Mouse (Mus musculus): ENCODE results near the gene Gamt. TPM values are rescaled to one million over a fixed set of nuclear protein-coding genes. Genes with fewer than 3 reads are reported as not detected.
"Not testable (repeated sequence)": the region's sequence is repeated elsewhere in the genome, so short reads cannot be mapped to it uniquely, and the experiment has no call there.

Gene Gamt
- polyA plus RNA-seq, 1 experiment from 2014 or later, result 50.0 TPM

DNA sequence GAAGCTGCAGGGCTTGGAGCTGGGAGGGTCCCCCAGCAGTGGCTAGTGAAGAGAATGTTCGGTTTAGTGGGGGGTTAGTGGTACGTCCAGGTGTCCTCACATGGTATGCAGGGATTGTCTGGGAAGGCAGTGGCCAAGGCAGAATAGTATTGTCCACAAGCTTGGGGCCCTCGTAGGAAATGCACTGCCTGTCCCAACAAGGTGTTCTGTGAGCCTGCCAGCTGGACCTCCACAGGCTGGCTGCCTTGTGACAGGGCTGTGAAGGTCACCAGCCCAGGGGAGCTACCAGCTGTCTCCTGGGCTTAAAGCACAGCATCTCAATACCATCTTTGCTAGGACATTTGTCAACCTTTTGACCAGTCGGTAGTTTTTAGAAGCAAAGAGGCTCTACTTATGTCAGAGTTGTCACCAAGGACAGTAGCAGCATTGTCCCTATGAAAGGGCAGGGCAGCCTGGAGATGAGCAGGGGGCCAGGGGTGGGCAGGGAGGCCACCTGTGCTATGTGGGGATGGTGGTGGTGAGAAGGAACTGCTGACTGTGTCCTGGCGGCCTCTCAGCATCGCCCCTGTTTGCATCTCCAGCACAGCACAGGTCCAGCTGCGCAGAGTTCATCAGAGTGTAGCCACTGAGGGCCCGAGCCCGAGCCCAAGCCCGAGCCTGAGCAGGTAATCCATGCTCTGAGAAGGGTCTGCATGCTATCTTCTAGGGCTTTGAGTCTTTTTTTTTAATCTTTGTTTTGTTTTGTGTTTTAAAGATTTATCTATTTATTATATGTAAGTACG is 8.1 kb downstream of the Gamt start:
- Histone ChIP-seq H3K9me3 (replicated peaks) (no peaks in the 10 kb centered on the region), H3K9ac (no peak overlapping the region), H3K4me2 (no peak overlapping the region), H3K36me3 (peaks cover 63% of the 10 kb centered on the region), H3K4me1 (peaks cover 34% of the 10 kb centered on the region), H3K4me3 (no peak overlapping the region), H3K27me3 (replicated peaks) (no peaks in the 10 kb centered on the region), H3K27ac (no peak overlapping the region)
- no peak for ATAC-seq
- WGBS (ENCODE audit: insufficient replicate concordance), result 85% methylated on average over 11 of the region's 11 CpGs

DNA sequence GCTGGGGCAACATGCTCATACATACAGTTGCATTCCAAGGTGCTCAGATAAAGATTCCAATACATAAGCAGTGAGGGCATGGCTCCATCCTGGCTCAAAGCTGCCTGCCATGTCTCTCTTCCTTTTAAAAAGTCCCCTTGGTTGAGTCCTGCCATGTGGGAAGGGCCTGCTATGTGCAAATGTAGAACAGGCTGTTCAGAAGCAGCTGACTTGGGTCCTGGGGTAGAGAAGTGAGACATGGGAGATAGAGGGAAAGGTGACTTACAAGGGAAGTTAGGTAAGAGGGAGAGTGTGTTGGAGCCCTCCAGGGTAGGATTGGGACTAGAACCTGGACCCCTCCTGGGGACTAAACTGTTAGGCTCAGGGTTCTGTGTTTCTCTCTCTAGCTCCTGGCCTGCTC is 8.8 kb downstream of the Gamt start:
- H3K36me3 ChIP-seq, result peaks cover 58% of the 10 kb centered on the region
- H3K27ac ChIP-seq, result no peak overlapping the region
- H3K9me3 ChIP-seq (replicated peaks), result no peaks in the 10 kb centered on the region
- H3K4me1 ChIP-seq, result peaks cover 38% of the 10 kb centered on the region
- no peak for ATAC-seq
- H3K4me2 ChIP-seq, result no peak overlapping the region
- no peaks in the 10 kb centered on the region for H3K27me3 ChIP-seq (replicated peaks)
- H3K4me3 ChIP-seq, result no peak overlapping the region
- H3K9ac ChIP-seq, result no peak overlapping the region

DNA sequence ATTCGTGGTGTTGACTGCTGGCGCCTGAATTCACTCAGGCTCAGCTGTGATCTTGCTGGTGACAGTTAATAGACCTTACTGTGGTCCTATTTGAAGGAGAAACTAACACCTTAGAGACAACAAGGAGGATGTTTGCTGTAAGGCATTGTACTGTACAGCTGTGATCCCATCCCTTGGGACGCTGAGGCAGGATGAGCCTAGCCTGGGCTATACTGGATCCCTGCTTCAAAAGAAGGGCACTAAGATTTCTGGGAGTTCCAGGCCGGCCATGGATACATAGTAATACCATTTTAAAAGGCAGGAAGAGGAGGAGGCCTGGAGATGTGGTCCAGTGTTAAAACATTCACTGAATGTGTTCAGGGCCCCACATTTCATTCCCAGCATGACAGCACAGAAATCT is 10.2 kb downstream of the Gamt start:
- Histone ChIP-seq H3K4me2 (peak overlapping the region; percentile 87), H3K9ac (peak overlapping the region; percentile 92), H3K36me3 (peaks cover 43% of the 10 kb centered on the region), H3K9me3 (replicated peaks) (no peaks in the 10 kb centered on the region), H3K27me3 (replicated peaks) (no peaks in the 10 kb centered on the region), H3K4me3 (peak overlapping the region; percentile 93), H3K4me1 (peaks cover 48% of the 10 kb centered on the region), H3K27ac (peak overlapping the region; percentile 91; the same call in 1 of the 2 replicates)
- 81% methylated on average over 4 of the region's 4 CpGs for WGBS (ENCODE audit: insufficient replicate concordance)
- ATAC-seq, result no peak

DNA sequence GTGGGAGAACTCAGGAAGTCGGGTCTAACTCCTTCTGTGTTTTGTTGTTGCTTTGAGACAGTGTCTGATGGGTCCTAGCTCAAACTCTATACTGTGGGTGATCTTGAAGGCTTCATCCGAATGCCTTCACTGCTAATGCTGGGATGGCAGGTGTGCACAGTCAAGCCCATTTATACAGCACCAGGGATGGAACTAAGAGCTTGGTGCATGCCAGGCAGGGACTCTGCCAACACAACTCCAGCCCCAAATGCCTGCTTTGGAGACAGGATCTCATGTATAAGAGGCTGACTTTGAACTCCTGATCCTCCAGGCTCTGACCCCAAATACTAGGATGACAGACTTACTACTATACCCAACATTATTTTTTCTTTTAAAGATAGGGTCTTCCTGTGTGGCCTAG is 10.8 kb downstream of the Gamt start:
- 27% methylated on average over 2 of the region's 2 CpGs for WGBS (ENCODE audit: insufficient replicate concordance)
- peak overlapping the region; percentile 91 for H3K27ac ChIP-seq

DNA sequence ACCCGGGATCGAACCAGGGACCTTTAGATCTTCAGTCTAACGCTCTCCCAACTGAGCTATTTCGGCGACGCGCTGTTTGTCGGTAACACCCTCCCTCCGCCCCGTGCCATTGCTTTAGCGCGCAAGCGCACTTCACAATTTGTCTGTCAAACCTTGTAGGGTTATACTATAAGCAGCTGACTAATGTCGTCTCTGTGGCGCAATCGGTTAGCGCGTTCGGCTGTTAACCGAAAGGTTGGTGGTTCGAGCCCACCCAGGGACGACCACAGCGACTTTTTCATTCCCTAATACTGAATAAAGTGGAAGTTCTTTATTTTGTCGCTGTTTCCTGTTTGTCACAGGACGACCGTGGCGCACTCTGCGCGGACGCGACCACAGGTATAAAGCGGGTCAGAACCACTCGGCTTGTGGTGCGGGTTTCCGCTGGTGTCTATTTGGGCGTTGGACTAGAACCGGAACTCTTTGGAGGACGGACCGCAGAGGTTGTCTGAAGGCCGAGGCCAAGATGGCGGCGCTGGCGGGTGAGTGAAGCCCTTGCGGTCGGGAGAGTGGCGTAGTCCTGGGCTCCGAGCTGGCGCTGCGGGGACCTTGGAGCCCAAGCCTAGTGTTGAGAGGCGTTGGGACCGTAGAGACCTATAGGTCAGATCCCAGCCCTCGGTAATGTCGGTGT is 11.7 kb downstream of the Gamt start, which contains the start of gene Ndufs7:
Ndufs7 (plus strand) TSS at position 151 of the 670 bp plus-strand sequence.
- no peaks in the 10 kb centered on the region for H3K27me3 ChIP-seq (replicated peaks)
- peaks cover 36% of the 10 kb centered on the region for H3K36me3 ChIP-seq
- peak within 1 kb of the TSS; percentile 91 for H3K27ac ChIP-seq
- H3K4me2 ChIP-seq, result peak within 1 kb of the TSS; percentile 87
- H3K4me1 ChIP-seq, result peaks cover 54% of the 10 kb centered on the region
- peak within 1 kb of the TSS; percentile 93 for H3K4me3 ChIP-seq
- WGBS (ENCODE audit: insufficient replicate concordance), result under 1% methylated on average over 53 of the region's 53 CpGs
- H3K9me3 ChIP-seq (replicated peaks), result no peaks in the 10 kb centered on the region
- ATAC-seq, result peak; percentile 87
- H3K9ac ChIP-seq, result peak within 1 kb of the TSS; percentile 92

More for the DNA sequence above, 10.8 kb downstream of the Gamt start:
- no peaks in the 10 kb centered on the region for H3K9me3 ChIP-seq (replicated peaks)
- H3K9ac ChIP-seq, result peak overlapping the region; percentile 92
- peak overlapping the region; percentile 87 for H3K4me2 ChIP-seq
- no peak for ATAC-seq
- H3K36me3 ChIP-seq, result peaks cover 38% of the 10 kb centered on the region
- no peaks in the 10 kb centered on the region for H3K27me3 ChIP-seq (replicated peaks)
- H3K4me3 ChIP-seq, result peak overlapping the region; percentile 93
- H3K4me1 ChIP-seq, result peaks cover 53% of the 10 kb centered on the region

DNA sequence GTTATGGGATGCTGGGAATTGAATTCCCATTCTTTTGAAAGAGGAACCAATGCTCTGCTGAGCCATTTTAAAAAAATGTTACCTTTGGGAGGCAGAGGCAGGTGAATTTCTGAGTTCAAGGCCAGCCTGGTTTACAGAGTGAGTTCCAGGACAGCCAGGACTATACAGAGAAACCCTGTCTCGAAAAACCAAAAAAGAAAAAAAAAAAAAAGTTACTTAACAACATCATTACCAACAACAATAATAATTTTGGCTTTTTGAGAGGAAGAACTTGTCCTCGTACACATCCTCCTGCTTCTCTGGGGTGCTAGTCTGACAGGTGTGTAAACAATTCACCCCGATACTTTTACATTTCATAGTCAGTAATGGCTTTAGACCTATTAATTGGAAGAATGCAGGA is 12.4 kb downstream of the Gamt start:
- Histone ChIP-seq H3K27ac (peak overlapping the region; percentile 91), H3K9ac (peak overlapping the region; percentile 92), H3K4me1 (peaks cover 54% of the 10 kb centered on the region), H3K36me3 (peaks cover 36% of the 10 kb centered on the region), H3K4me3 (peak overlapping the region; percentile 93), H3K4me2 (peak overlapping the region; percentile 87)
- not testable (repeated sequence) for H3K9me3 ChIP-seq (replicated peaks); ATAC-seq; H3K27me3 ChIP-seq (replicated peaks)
- WGBS (ENCODE audit: insufficient replicate concordance), result 46% methylated on average over 3 of the region's 3 CpGs

DNA sequence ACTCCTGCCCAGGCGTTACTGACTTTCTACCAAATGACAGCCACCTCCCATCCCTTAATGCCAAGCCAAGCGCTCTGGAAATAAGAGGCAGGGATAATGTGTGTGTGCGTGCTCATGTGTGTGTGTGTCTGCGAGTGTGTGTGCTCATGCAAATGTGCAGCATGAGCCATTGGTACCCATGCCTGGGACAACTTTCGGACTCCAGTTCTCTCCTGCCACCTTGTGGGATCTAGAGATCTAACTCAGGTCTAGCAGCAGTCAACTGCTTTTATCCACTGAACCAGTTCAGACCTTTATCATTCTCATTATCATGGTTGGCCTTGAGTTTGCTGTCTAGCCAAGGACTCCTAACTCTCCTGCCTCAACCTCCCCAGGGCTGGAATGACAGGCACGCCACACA is 13.0 kb downstream of the Gamt start:
- Histone ChIP-seq H3K4me3 (peak overlapping the region; percentile 93; the same call in 1 of the 2 replicates), H3K4me1 (peaks cover 54% of the 10 kb centered on the region), H3K27me3 (replicated peaks) (no peaks in the 10 kb centered on the region), H3K36me3 (peaks cover 36% of the 10 kb centered on the region), H3K9ac (no peak overlapping the region), H3K9me3 (replicated peaks) (no peaks in the 10 kb centered on the region), H3K27ac (no peak overlapping the region), H3K4me2 (peak overlapping the region; percentile 87)
- ATAC-seq, result no peak
- 66% methylated on average over 6 of the region's 6 CpGs for whole genome bisulfite sequencing (ENCODE audit: insufficient replicate concordance)

DNA sequence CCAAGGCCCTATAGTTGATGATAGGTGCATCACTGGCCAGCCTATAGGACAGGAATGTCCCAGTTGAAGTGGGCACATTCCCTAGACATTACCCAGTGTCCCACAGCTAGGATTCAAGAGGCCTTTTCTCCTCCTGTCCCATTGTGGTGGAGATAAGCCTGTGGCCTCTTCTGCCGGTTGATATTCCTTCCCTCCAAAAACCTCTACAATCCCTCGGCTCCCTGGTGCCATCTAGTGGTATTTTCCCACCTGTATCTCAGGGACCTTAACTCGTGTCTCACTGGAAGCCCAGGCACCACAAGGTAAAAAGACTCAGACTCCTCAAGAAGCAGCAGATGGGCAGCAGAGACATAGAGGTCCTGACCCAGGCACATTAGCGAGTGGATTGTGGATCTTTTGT is 15.2 kb downstream of the Gamt start:
- ATAC-seq, result 0 out of 2 replicates have a peak, but pooled peaks have one; percentile 8
- 2% methylated on average over 4 of the region's 4 CpGs for WGBS (ENCODE audit: insufficient replicate concordance)
- peaks cover 48% of the 10 kb centered on the region for H3K4me1 ChIP-seq
- peaks cover 42% of the 10 kb centered on the region for H3K36me3 ChIP-seq
- peak overlapping the region; percentile 14; the same call in 1 of the 2 replicates for H3K4me2 ChIP-seq
- H3K4me3 ChIP-seq, result no peak overlapping the region
- H3K27ac ChIP-seq, result peak overlapping the region; percentile 53; the same call in 1 of the 2 replicates
- 0 out of 2 replicates have a peak overlapping the region, but pooled peaks have one; percentile 42 for H3K9ac ChIP-seq
- no peaks in the 10 kb centered on the region for H3K27me3 ChIP-seq (replicated peaks)
- no peaks in the 10 kb centered on the region for H3K9me3 ChIP-seq (replicated peaks)

DNA sequence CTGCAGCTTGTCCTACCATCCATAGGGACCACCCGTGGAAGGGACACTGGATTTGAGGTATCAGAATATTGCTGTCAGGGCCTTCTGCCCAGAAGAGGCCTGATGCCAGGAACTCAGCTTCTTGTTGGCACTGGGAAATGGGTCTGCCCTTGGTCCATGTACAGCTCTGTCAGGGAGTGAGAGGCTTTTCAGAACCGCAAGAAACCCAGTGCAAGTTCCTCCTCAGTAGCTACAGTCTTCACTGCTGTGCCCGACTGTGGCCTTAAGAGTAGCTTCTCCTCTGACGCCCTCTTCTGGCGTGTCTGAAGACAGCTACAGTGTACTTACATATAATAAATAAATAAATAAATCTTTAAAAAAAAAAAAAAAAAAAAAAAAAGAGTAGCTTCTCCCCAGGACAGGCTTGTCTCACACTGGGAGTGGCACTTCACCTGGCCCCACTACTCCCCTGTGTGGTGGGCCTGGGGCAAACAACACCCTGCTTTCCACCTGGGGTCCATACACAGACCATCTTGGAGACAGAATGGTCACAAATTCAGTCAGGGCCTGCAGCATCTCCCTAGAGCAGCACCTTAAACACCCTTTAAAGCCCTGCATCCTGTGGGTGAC is 15.9 kb downstream of the Gamt start:
- Histone ChIP-seq H3K27me3 (replicated peaks) (no peaks in the 10 kb centered on the region), H3K9ac (0 out of 2 replicates have a peak overlapping the region, but pooled peaks have one; percentile 42), H3K4me3 (no peak overlapping the region), H3K36me3 (peaks cover 49% of the 10 kb centered on the region), H3K4me2 (no peak overlapping the region), H3K4me1 (peaks cover 41% of the 10 kb centered on the region), H3K9me3 (replicated peaks) (no peaks in the 10 kb centered on the region), H3K27ac (peak overlapping the region; percentile 53; the same call in 1 of the 2 replicates)
- ATAC-seq, result no peak
- WGBS (ENCODE audit: insufficient replicate concordance), result 46% methylated on average over 5 of the region's 5 CpGs

DNA sequence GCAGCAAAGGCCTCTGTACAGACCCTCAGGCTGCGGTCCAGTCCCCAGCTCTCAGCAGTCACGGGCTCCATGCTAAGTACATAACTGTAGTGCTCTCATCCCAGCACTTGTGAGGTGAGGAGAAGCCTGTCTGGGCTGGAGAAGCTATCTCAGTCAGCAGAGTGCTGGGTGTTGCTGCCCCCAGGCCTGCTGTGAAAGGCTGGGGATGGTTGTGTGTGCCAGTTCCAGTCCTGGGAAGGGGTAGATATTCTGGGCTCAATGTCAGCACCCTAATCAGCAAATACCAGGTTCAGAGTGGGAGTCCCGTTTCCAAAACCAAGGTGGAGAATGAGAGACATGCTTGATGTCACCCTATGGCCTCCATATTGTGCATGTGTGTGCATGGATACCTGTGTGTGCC is 18.2 kb downstream of the Gamt start:
- no peaks in the 10 kb centered on the region for H3K9me3 ChIP-seq (replicated peaks)
- H3K36me3 ChIP-seq, result peaks cover 72% of the 10 kb centered on the region
- H3K4me1 ChIP-seq, result peaks cover 29% of the 10 kb centered on the region
- no peak overlapping the region for H3K27ac ChIP-seq
- H3K27me3 ChIP-seq (replicated peaks), result no peaks in the 10 kb centered on the region
- WGBS (ENCODE audit: insufficient replicate concordance), result 78% methylated on average over 3 of the region's 3 CpGs
- ATAC-seq, result no peak
- H3K4me3 ChIP-seq, result no peak overlapping the region
- no peak overlapping the region for H3K4me2 ChIP-seq
- H3K9ac ChIP-seq, result no peak overlapping the region

DNA sequence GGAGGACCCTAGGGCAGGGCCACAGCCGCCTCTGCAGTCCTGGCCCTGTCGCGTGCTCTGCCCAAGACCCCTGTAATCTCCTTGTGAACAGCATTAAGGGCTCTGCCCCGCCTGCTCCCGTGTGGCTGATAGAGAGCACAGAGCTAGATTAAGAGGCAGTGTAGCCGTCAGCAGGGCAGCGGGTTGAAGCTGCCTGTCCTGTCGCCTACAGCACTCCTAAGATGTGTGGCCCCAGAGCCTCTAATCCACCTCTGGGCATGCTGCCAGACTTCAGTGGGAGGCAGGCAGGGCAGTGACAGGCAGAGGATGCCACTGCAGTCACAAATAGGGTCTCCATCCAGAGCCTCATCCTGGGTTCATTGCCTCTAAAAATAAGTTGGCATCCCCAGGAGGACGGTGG is 18.7 kb downstream of the Gamt start:
- ATAC-seq, result no peak
- H3K36me3 ChIP-seq, result peaks cover 77% of the 10 kb centered on the region
- H3K9me3 ChIP-seq (replicated peaks), result no peaks in the 10 kb centered on the region
- H3K27me3 ChIP-seq (replicated peaks), result no peaks in the 10 kb centered on the region
- H3K4me3 ChIP-seq, result no peak overlapping the region
- 0 out of 2 replicates have a peak overlapping the region, but pooled peaks have one; percentile 6 for H3K27ac ChIP-seq
- WGBS (ENCODE audit: insufficient replicate concordance), result 63% methylated on average over 9 of the region's 9 CpGs
- 0 out of 2 replicates have a peak overlapping the region, but pooled peaks have one; percentile 15 for H3K9ac ChIP-seq
- H3K4me1 ChIP-seq, result peaks cover 26% of the 10 kb centered on the region
- no peak overlapping the region for H3K4me2 ChIP-seq

DNA sequence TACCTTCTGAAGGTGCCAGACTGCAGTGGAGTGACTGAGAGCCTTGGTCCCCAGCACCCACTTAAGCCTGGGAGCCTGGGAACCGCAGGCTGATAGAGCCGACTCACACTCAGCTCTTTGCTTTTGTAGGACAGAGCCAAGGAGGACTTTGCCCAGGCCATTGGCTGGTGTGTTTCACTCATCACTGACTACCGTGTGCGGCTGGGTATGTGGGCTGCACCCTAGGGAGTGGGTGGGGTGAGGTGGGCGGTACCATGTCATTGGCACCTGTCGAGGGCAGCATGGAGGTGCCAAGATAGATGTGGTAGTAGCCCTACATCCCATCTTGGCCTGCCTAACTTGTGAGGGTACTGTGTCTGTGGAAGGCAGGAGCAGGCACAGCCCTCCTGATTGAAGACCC is 21.0 kb downstream of the Gamt start:
- Histone ChIP-seq H3K9me3 (replicated peaks) (no peaks in the 10 kb centered on the region), H3K4me3 (no peak overlapping the region), H3K36me3 (peaks cover 100% of the 10 kb centered on the region), H3K4me1 (peaks cover 8% of the 10 kb centered on the region; the same call in 1 of the 2 replicates), H3K27me3 (replicated peaks) (no peaks in the 10 kb centered on the region), H3K4me2 (no peak overlapping the region), H3K9ac (no peak overlapping the region), H3K27ac (no peak overlapping the region)
- WGBS (ENCODE audit: insufficient replicate concordance), result 86% methylated on average over 6 of the region's 6 CpGs
- ATAC-seq, result no peak
